Mouse (Mus musculus): ENCODE results near the gene Slco3a1. TPM values are rescaled to one million over a fixed set of nuclear protein-coding genes. Genes with fewer than 3 reads are reported as not detected.

Gene Slco3a1
- polyA plus RNA-seq, 2 experiments = 0.69 to 1.1 TPM

- Histone ChIP-seq H3K27ac (no peak overlapping the region), H3K4me2 (ENCODE audit: low read depth) (no peak overlapping the region), H3K36me3 (replicated peaks; ENCODE audit: control insufficient read depth, insufficient read depth, low read depth) (no peaks in the 10 kb centered on the region), H3K4me3 (ENCODE audit: insufficient read depth in 1 of 2, low read depth in 2 of 2, low read length in 2 of 2) (no peak overlapping the region), H3K9me3 (ENCODE audit: control insufficient read depth, low read length) (no peaks in the 10 kb centered on the region), H3K9ac (replicated peaks) (no peak overlapping the region), H3K27me3 (ENCODE audit: control insufficient read depth, insufficient read depth, low read length) (no peaks in the 10 kb centered on the region), H3K4me1 (replicated peaks; ENCODE audit: control insufficient read depth in 2 of 2, insufficient read depth in 2 of 2, low read length in 1 of 2) (no peaks in the 10 kb centered on the region)
- DNase-seq (ENCODE audit: low read depth in 3 of 3, low spot score in 3 of 3) (no peak), ATAC-seq (ENCODE audit: insufficient read depth) (no peak)
- WGBS (ENCODE audit: insufficient replicate concordance) = 35% methylated on average over 2 of the region's 2 CpGs
- TF ChIP-seq EP300 (IDR thresholded peaks at IDR 0.05; ENCODE audit: low read depth) (no peak), CTCF (IDR thresholded peaks at IDR 0.05; ENCODE audit: low read depth) (no peak)
Observed at GRCm38 (mm10) chr7:74485669-74486068, 68.9 kb downstream of the Slco3a1 start.

DNA sequence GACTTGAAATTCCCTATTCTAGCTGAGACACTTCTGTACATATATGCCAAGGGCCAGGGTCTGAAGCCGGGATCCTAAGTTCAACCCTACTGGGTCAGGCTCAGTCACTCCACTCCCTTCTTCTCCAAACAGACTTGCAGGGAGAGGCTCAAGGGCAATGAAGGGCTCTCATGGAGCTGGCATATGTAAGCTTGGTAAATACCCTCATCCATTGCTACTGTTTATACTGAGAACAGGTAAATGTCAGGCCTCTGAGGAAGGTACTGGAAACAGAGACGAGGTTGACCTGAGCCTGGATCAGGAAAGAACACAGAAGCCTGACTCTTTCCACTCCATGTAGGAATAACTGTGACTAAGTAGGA, 70.6 kb downstream of the Slco3a1 start:
- Histone ChIP-seq H3K4me1 (replicated peaks; ENCODE audit: control insufficient read depth in 2 of 2, insufficient read depth in 2 of 2, low read length in 1 of 2) (no peaks in the 10 kb centered on the region), H3K27ac (no peak overlapping the region), H3K27me3 (ENCODE audit: control insufficient read depth, insufficient read depth, low read length) (no peaks in the 10 kb centered on the region), H3K9me3 (ENCODE audit: control insufficient read depth, low read length) (no peaks in the 10 kb centered on the region), H3K9ac (replicated peaks) (no peak overlapping the region), H3K4me2 (ENCODE audit: low read depth) (no peak overlapping the region), H3K4me3 (ENCODE audit: insufficient read depth in 1 of 2, low read depth in 2 of 2, low read length in 2 of 2) (no peak overlapping the region), H3K36me3 (replicated peaks; ENCODE audit: control insufficient read depth, insufficient read depth, low read depth) (no peaks in the 10 kb centered on the region)
- 65% methylated on average over 2 of the region's 2 CpGs for WGBS (ENCODE audit: insufficient replicate concordance)
- DNase-seq (ENCODE audit: low read depth in 3 of 3, low spot score in 3 of 3) (no peak), ATAC-seq (ENCODE audit: insufficient read depth) (no peak)
- TF ChIP-seq CTCF (IDR thresholded peaks at IDR 0.05; ENCODE audit: low read depth) (no peak), EP300 (IDR thresholded peaks at IDR 0.05; ENCODE audit: low read depth) (no peak)

DNA sequence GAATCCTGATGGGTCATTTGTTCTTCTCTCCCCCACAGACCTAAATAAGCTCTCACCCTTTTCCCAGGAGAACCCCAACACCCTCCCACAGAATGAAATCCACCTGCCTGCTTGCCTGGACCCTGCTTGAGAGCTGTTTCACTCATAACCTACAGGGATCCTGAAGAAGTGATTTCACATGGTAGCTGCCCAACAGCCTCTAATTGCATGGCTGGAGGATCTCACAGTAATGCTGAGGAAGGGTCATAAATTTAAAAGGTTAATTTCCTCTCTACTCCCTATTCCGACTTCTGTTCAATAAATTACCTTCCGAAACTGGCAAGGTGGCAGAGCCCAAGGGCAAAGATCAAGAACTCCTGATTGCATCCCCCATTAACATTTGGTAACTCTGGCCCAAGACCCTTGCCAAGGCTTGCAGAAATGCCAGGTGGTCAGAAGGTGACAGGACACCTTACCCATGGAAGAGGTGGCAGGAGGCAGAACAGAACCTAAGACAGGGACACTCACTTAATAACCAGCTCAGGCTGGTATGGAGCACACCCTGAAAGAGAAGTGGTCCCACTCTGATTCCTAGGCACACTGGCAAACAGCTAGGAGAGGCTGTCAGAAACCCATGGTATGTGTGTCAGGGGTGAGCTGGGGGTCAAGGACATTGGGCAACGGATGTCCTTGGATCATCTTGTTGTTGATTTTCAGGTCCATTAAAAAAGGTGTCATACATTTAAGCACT, 71.1 kb downstream of the Slco3a1 start:
- no peak overlapping the region for H3K27ac ChIP-seq
- no peak for DNase-seq (ENCODE audit: low read depth in 3 of 3, low spot score in 3 of 3)
- no peak for TF ChIP-seq EP300 (IDR thresholded peaks at IDR 0.05; ENCODE audit: low read depth)
- no peak for TF ChIP-seq CTCF (IDR thresholded peaks at IDR 0.05; ENCODE audit: low read depth)
- H3K27me3 ChIP-seq (ENCODE audit: control insufficient read depth, insufficient read depth, low read length) = no peaks in the 10 kb centered on the region
- no peaks in the 10 kb centered on the region for H3K36me3 ChIP-seq (replicated peaks; ENCODE audit: control insufficient read depth, insufficient read depth, low read depth)
- no peak for ATAC-seq (ENCODE audit: insufficient read depth)
- no peak overlapping the region for H3K4me3 ChIP-seq (ENCODE audit: insufficient read depth in 1 of 2, low read depth in 2 of 2, low read length in 2 of 2)
- H3K4me1 ChIP-seq (replicated peaks; ENCODE audit: control insufficient read depth in 2 of 2, insufficient read depth in 2 of 2, low read length in 1 of 2) = no peaks in the 10 kb centered on the region
- WGBS (ENCODE audit: insufficient replicate concordance) = 66% methylated on average over 3 of the region's 3 CpGs
- no peak overlapping the region for H3K9ac ChIP-seq (replicated peaks)
- H3K9me3 ChIP-seq (ENCODE audit: control insufficient read depth, low read length) = no peaks in the 10 kb centered on the region
- no peak overlapping the region for H3K4me2 ChIP-seq (ENCODE audit: low read depth)

- H3K27me3 ChIP-seq (ENCODE audit: control insufficient read depth, insufficient read depth, low read length) = no peaks in the 10 kb centered on the region
- no peaks in the 10 kb centered on the region for H3K36me3 ChIP-seq (replicated peaks; ENCODE audit: control insufficient read depth, insufficient read depth, low read depth)
- 43% methylated on average over 7 of the region's 7 CpGs for WGBS (ENCODE audit: insufficient replicate concordance)
- no peak for DNase-seq (ENCODE audit: low read depth in 3 of 3, low spot score in 3 of 3)
- no peak overlapping the region for H3K4me3 ChIP-seq (ENCODE audit: insufficient read depth in 1 of 2, low read depth in 2 of 2, low read length in 2 of 2)
- no peaks in the 10 kb centered on the region for H3K4me1 ChIP-seq (replicated peaks; ENCODE audit: control insufficient read depth in 2 of 2, insufficient read depth in 2 of 2, low read length in 1 of 2)
- H3K27ac ChIP-seq = no peak overlapping the region
- no peak for ATAC-seq (ENCODE audit: insufficient read depth)
- no peak overlapping the region for H3K9ac ChIP-seq (replicated peaks)
- TF ChIP-seq CTCF (IDR thresholded peaks at IDR 0.05; ENCODE audit: low read depth) = no peak
- no peak for TF ChIP-seq EP300 (IDR thresholded peaks at IDR 0.05; ENCODE audit: low read depth)
- H3K4me2 ChIP-seq (ENCODE audit: low read depth) = no peak overlapping the region
- no peaks in the 10 kb centered on the region for H3K9me3 ChIP-seq (ENCODE audit: control insufficient read depth, low read length)
Observed at GRCm38 (mm10) chr7:74471740-74472139, 82.8 kb downstream of the Slco3a1 start.

GRCm38 (mm10) chr7:74466886-74467285, 87.7 kb downstream of the Slco3a1 start:
- Histone ChIP-seq H3K9ac (replicated peaks) (no peak overlapping the region), H3K36me3 (replicated peaks; ENCODE audit: control insufficient read depth, insufficient read depth, low read depth) (no peaks in the 10 kb centered on the region), H3K9me3 (ENCODE audit: control insufficient read depth, low read length) (no peaks in the 10 kb centered on the region), H3K27me3 (ENCODE audit: control insufficient read depth, insufficient read depth, low read length) (no peaks in the 10 kb centered on the region), H3K27ac (no peak overlapping the region), H3K4me3 (ENCODE audit: insufficient read depth in 1 of 2, low read depth in 2 of 2, low read length in 2 of 2) (no peak overlapping the region), H3K4me1 (replicated peaks; ENCODE audit: control insufficient read depth in 2 of 2, insufficient read depth in 2 of 2, low read length in 1 of 2) (no peaks in the 10 kb centered on the region), H3K4me2 (ENCODE audit: low read depth) (no peak overlapping the region)
- DNase-seq (ENCODE audit: low read depth in 3 of 3, low spot score in 3 of 3) (no peak), ATAC-seq (ENCODE audit: insufficient read depth) (no peak)
- WGBS (ENCODE audit: insufficient replicate concordance) = 64% methylated on average over 4 of the region's 4 CpGs
- TF ChIP-seq EP300 (IDR thresholded peaks at IDR 0.05; ENCODE audit: low read depth) (no peak), CTCF (IDR thresholded peaks at IDR 0.05; ENCODE audit: low read depth) (no peak)
